Mouse (Mus musculus) MEL (cell line): ENCODE results near the gene Tepsin. TPM values are rescaled to one million over a fixed set of nuclear protein-coding genes. Genes with fewer than 3 reads are reported as not detected.
A peak's percentile ranks its signal among the peaks of the same experiment; 100 is the strongest.

ENCODE experiments used
- DNase-seq: peaks from one replicate; pipeline ENCODE4 v3.0.0; 2011; ENCODE audit warnings: low read depth, low spot score
- H3K27ac ChIP-seq: 2 replicates; pipeline ENCODE4 v1.5.1; 2012; ENCODE audit warnings: low read depth, mild to moderate bottlenecking, control low read depth, low read length, moderate library complexity; ENCODE audit not compliant: control insufficient read depth
- H3K27me3 ChIP-seq, 2 experiments: fragments of 150-350 bp in 1 of 2; sonication (generic) in 1 of 2; 2 replicates each; pipeline ENCODE4 v1.6.1; 2012; ENCODE audit warnings: low read length in 2 of 2, mild to moderate bottlenecking in 2 of 2, improper control_type of control experiment in 1 of 2, moderate library complexity in 1 of 2; ENCODE audit not compliant: insufficient read depth in 2 of 2, control insufficient read depth in 1 of 2
- H3K36me3 ChIP-seq, 2 experiments: 2 replicates each; pipeline ENCODE4 v1.6.1; 2012 to 2014; ENCODE audit warnings: low read length in 2 of 2, improper control_type of control experiment in 1 of 2, inconsistent platforms in 1 of 2, mild to moderate bottlenecking in 1 of 2; ENCODE audit not compliant: insufficient read depth in 2 of 2, control insufficient read depth in 1 of 2
- H3K4me1 ChIP-seq, 2 experiments: fragments of 150-350 bp in 1 of 2; sonication (generic) in 1 of 2; 2 replicates each; pipeline ENCODE4 v1.6.1; 2012; ENCODE audit warnings: low read length in 2 of 2, improper control_type of control experiment in 1 of 2, mild to moderate bottlenecking in 1 of 2; ENCODE audit not compliant: insufficient read depth in 2 of 2, control insufficient read depth in 1 of 2
- H3K4me3 ChIP-seq, 2 experiments: fragments of 150-350 bp in 1 of 2; sonication (generic) in 1 of 2; 2 replicates each; pipeline ENCODE4 v1.5.1; 2012; ENCODE audit warnings: low read depth in 2 of 2, low read length in 2 of 2, mild to moderate bottlenecking in 2 of 2, moderate library complexity in 2 of 2, control low read depth in 1 of 2, improper control_type of control experiment in 1 of 2; ENCODE audit not compliant: control insufficient read depth in 1 of 2, insufficient read depth in 1 of 2
- H3K79me2 ChIP-seq: 2 replicates; pipeline ENCODE4 v1.6.1; 2012; ENCODE audit warnings: mild to moderate bottlenecking, low read length, moderate library complexity; ENCODE audit not compliant: control insufficient read depth, poor library complexity, insufficient read depth
- H3K9ac ChIP-seq: 2 replicates; pipeline ENCODE4 v1.6.1; 2012; ENCODE audit warnings: low read depth, mild to moderate bottlenecking, control low read depth, low read length, moderate library complexity; ENCODE audit not compliant: control insufficient read depth, poor library complexity, severe bottlenecking
- H3K9me3 ChIP-seq: fragments of 150-350 bp; sonication (generic); replicated peaks from 2 replicates; pipeline ENCODE4 v1.6.1; 2012; ENCODE audit warnings: mild to moderate bottlenecking, low read length, improper control_type of control experiment, moderate library complexity; ENCODE audit not compliant: insufficient read depth
- BHLHE40 ChIP-seq: IDR thresholded peaks from 2 replicates; pipeline ENCODE4 v1.6.1; 2012; ENCODE audit warnings: low read depth, mild to moderate bottlenecking, inconsistent platforms, low read length, improper control_type of control experiment, borderline replicate concordance
- CTCF ChIP-seq, 3 experiments: IDR thresholded peaks in 2 of 3; conservative IDR thresholded peaks in 1 of 3; 2 replicates each; pipeline ENCODE4 v1.5.1; 2011 to 2012; ENCODE audit warnings: low read length in 3 of 3, low read depth in 2 of 3, mild to moderate bottlenecking in 2 of 3, improper control_type of control experiment in 1 of 3, inconsistent platforms in 1 of 3, mixed read lengths in 1 of 3, moderate library complexity in 1 of 3; ENCODE audit not compliant: control insufficient read depth in 1 of 3, insufficient read depth in 1 of 3, poor library complexity in 1 of 3, severe bottlenecking in 1 of 3
- GABPA ChIP-seq: IDR thresholded peaks from 2 replicates; pipeline ENCODE4 v1.6.1; 2012; ENCODE audit warnings: low read depth, mild to moderate bottlenecking, inconsistent platforms, low read length, improper control_type of control experiment, moderate library complexity
- HCFC1 ChIP-seq: IDR thresholded peaks from 2 replicates; pipeline ENCODE4 v1.6.1; 2012; ENCODE audit warnings: low read depth, mild to moderate bottlenecking, inconsistent platforms, low read length, improper control_type of control experiment, moderate library complexity
- MAZ ChIP-seq: IDR thresholded peaks from 2 replicates; pipeline ENCODE4 v1.6.1; 2012; ENCODE audit warnings: low read depth, mild to moderate bottlenecking, inconsistent platforms, low read length, improper control_type of control experiment
- NELFE ChIP-seq: IDR thresholded peaks from 2 replicates; pipeline ENCODE4 v1.6.1; 2011; ENCODE audit warnings: low read depth, low read length, improper control_type of control experiment
- POLR2AphosphoS2 ChIP-seq: IDR thresholded peaks from 2 replicates; pipeline ENCODE4 v1.6.1; 2011; ENCODE audit warnings: low read length, improper control_type of control experiment
- POLR2AphosphoS5 ChIP-seq: IDR thresholded peaks from 2 replicates; pipeline ENCODE4 v1.6.1; 2012; ENCODE audit warnings: low read depth, borderline replicate concordance, mild to moderate bottlenecking, inconsistent platforms, low read length, moderate library complexity, mixed read lengths
- SMC3 ChIP-seq: IDR thresholded peaks from 2 replicates; pipeline ENCODE4 v1.6.1; 2011; ENCODE audit warnings: low read depth, low read length, improper control_type of control experiment
- TCF12 ChIP-seq: IDR thresholded peaks from 2 replicates; pipeline ENCODE4 v1.6.1; 2014; ENCODE audit warnings: low read depth, mild to moderate bottlenecking, inconsistent platforms, low read length, improper control_type of control experiment, moderate library complexity
- UBTF ChIP-seq: IDR thresholded peaks from 2 replicates; pipeline ENCODE4 v1.6.1; 2012; ENCODE audit warnings: low read depth, mild to moderate bottlenecking, inconsistent platforms, low read length, improper control_type of control experiment, moderate library complexity, borderline replicate concordance; ENCODE audit not compliant: insufficient read depth
- USF2 ChIP-seq, 2 experiments: IDR thresholded peaks; 2 replicates each; pipeline ENCODE4 v1.6.1; 2011 to 2012; ENCODE audit warnings: improper control_type of control experiment in 2 of 2, low read length in 2 of 2, borderline replicate concordance in 1 of 2, inconsistent platforms in 1 of 2, low read depth in 1 of 2, mild to moderate bottlenecking in 1 of 2; ENCODE audit not compliant: insufficient read depth in 1 of 2
- ZC3H11A ChIP-seq: IDR thresholded peaks from 2 replicates; pipeline ENCODE4 v1.6.1; 2012; ENCODE audit warnings: low read depth, mild to moderate bottlenecking, inconsistent platforms, low read length, improper control_type of control experiment
- ZKSCAN1 ChIP-seq: IDR thresholded peaks from 2 replicates; pipeline ENCODE4 v1.6.1; 2012; ENCODE audit warnings: low read depth, mild to moderate bottlenecking, inconsistent platforms, low read length, improper control_type of control experiment, moderate library complexity
- polyA plus RNA-seq, 2 experiments: library from polyadenylated mRNA; stranded (reverse) in 1 of 2; unstranded in 1 of 2; fragments of >175 nt in 1 of 2; fragments of >200 nt in 1 of 2; gene quantifications; 2 replicates each; pipeline versions ENCODE4 v1.2.1 to v1.2.4; 2012; ENCODE audit warnings: low replicate concordance in 2 of 2, low read depth in 1 of 2; ENCODE audit not compliant: insufficient read length in 2 of 2, insufficient read depth in 1 of 2, missing spikeins in 1 of 2
- total RNA-seq: library from RNA; depleted of rRNA; stranded (reverse); fragments of 300-350 nt; gene quantifications from 2 replicates; pipeline ENCODE4 v1.2.3, GENCODE M21; 2012

Tepsin gene
- total and polyA plus RNA-seq, 3 experiments: 14.3 to 16.6 TPM; not detected in 1

- no peaks in the 10 kb centered on the region for H3K27me3 ChIP-seq
- TF ChIP-seq HCFC1 (no peak), SMC3 (peak; percentile 32), GABPA (no peak), BHLHE40 (no peak), NELFE (no peak), POLR2AphosphoS2 (no peak), POLR2AphosphoS5 (no peak), TCF12 (no peak), CTCF (IDR thresholded peaks at IDR 0.05 in 2 of 3, conservative IDR thresholded peaks at IDR 0.05 in 1 of 3; ENCODE audit: control insufficient read depth in 1 of 3, insufficient read depth in 1 of 3, low read depth in 2 of 3, low read length in 3 of 3, poor library complexity in 1 of 3, severe bottlenecking in 1 of 3) (peak; percentile 11 to 48 (median 26); a peak in 3 of 6 replicates), ZKSCAN1 (no peak), ZC3H11A (no peak)
- no peaks in the 10 kb centered on the region for H3K4me1 ChIP-seq
- H3K79me2 ChIP-seq: no peaks in the 10 kb centered on the region; the same call in 1 of the 2 replicates
- H3K9me3 ChIP-seq: no peaks in the 10 kb centered on the region
- peaks cover 0 to 3% of the 10 kb centered on the region in 2 experiments; a peak in 1 of 4 replicates for H3K36me3 ChIP-seq
- DNase-seq: peak; percentile 35
- no peak overlapping the region for H3K27ac ChIP-seq
- H3K9ac ChIP-seq: no peak overlapping the region
- no peak overlapping the region for H3K4me3 ChIP-seq
Observed at GRCm38 (mm10) chr11:120110554-120110953, 12.0 kb upstream of the Tepsin start.

GRCm38 (mm10) chr11:120109558-120110210, 11.2 kb upstream of the Tepsin start:
- Histone ChIP-seq H3K4me1 (no peaks in the 10 kb centered on the region), H3K4me3 (no peak overlapping the region), H3K79me2 (no peaks in the 10 kb centered on the region; the same call in 1 of the 2 replicates), H3K27ac (no peak overlapping the region), H3K27me3 (no peaks in the 10 kb centered on the region), H3K9ac (no peak overlapping the region), H3K9me3 (no peaks in the 10 kb centered on the region), H3K36me3 (peaks cover 0 to 3% of the 10 kb centered on the region in 2 experiments; a peak in 1 of 4 replicates)
- no peak for DNase-seq
- no peak for TF ChIP-seq NELFE
- TF ChIP-seq UBTF: no peak
- no peak for TF ChIP-seq MAZ
- TF ChIP-seq HCFC1: no peak
- no peak for TF ChIP-seq USF2 (IDR thresholded peaks at IDR 0.05; ENCODE audit: borderline replicate concordance in 1 of 2, insufficient read depth in 1 of 2, low read depth in 1 of 2, low read length in 2 of 2)
